7 mouse cellular contexts compared by ENCODE assay signal in the genomic region with DNA sequence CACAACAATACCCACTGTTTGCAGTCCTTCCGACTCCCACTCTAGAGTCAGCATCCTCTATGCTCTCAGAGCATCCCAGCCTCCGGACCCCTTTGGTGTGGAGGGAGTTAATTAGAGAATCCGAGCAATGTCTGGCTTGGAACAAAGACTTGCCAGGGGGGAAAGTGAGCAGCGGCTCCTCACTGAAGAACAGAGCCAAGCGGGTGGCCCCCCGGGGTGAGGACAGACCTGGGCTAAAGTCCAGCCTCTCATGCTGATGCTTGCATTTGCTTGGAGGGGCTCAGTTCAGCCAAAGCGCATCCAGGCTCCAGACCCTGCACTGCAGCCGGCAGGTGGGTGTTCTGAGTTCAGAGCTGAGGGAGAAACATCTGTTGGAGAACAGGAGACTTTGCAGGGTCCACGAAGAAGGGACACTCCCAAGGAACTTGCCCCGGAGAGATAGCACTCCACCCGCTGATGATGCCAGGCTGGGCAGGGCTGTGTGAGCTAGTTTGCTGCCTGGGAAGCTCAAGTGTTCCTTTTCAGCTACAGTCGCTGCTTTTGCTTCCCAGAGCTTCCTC.
DNase-seq lines count a peak whose midpoint lies in the region; ATAC-seq lines count a peak whose summit lies in the region.

No protein-coding gene starts in this region.

- H3K9ac ChIP-seq in lung, embryonic 16.5 days (ENCODE audit: low read length) = no peak overlapping the region

- H3K4me1 ChIP-seq in lung, embryonic 16.5 days (replicated peaks; ENCODE audit: control insufficient read depth, insufficient read depth, low read length) = no peaks in the 10 kb centered on the region
- H3K4me1 ChIP-seq in embryonic facial prominence, embryonic 10.5 days = peaks cover 14% of the 10 kb centered on the region
- H3K4me1 ChIP-seq in limb, embryonic 10.5 days = peaks cover 16% of the 10 kb centered on the region

- H3K9me3 ChIP-seq in lung, embryonic 16.5 days (ENCODE audit: control insufficient read depth, low read length) = no peaks in the 10 kb centered on the region
- no peaks in the 10 kb centered on the region for H3K9me3 ChIP-seq in embryonic facial prominence, embryonic 10.5 days
- H3K9me3 ChIP-seq in limb, embryonic 10.5 days (replicated peaks) = no peaks in the 10 kb centered on the region

- H3K27me3 ChIP-seq in lung, embryonic 16.5 days (ENCODE audit: control insufficient read depth, insufficient read depth, low read depth, low read length) = no peaks in the 10 kb centered on the region; the same call in 1 of the 2 replicates
- H3K27me3 ChIP-seq in embryonic facial prominence, embryonic 10.5 days (replicated peaks; ENCODE audit: low read depth, poor library complexity, severe bottlenecking) = peaks cover 24% of the 10 kb centered on the region
- H3K27me3 ChIP-seq in limb, embryonic 10.5 days (ENCODE audit: low read depth, poor library complexity, severe bottlenecking) = peaks cover 9% of the 10 kb centered on the region; the same call in 1 of the 2 replicates

- 2% methylated on average over 12 of the region's 12 CpGs for WGBS in lung, embryonic 16.5 days
- WGBS in embryonic facial prominence, embryonic 10.5 days = 1% methylated on average over 12 of the region's 12 CpGs
- WGBS in limb, embryonic 10.5 days = 2% methylated on average over 12 of the region's 12 CpGs

- ATAC-seq in lung, embryonic 16.5 days (ENCODE audit: low read depth) = no peak
- ATAC-seq in inflammation-experienced regulatory T-cells, adult 6 months = no peak

- no peak overlapping the region for H3K27ac ChIP-seq in lung, embryonic 16.5 days (ENCODE audit: low read length)
- peak overlapping the region; percentile 15; the same call in 1 of the 2 replicates for H3K27ac ChIP-seq in embryonic facial prominence, embryonic 10.5 days (replicated peaks)
- 0 out of 2 replicates have a peak overlapping the region, but pooled peaks have one; percentile 42 for H3K27ac ChIP-seq in limb, embryonic 10.5 days

- H3K4me2 ChIP-seq in lung, embryonic 16.5 days (ENCODE audit: low read depth, low read length) = peak overlapping the region; percentile 12; the same call in 1 of the 2 replicates

- H3K4me3 ChIP-seq in lung, embryonic 16.5 days (ENCODE audit: low read length) = no peak overlapping the region
- peak overlapping the region; percentile 51 for H3K4me3 ChIP-seq in embryonic facial prominence, embryonic 10.5 days
- H3K4me3 ChIP-seq in limb, embryonic 10.5 days = peak overlapping the region; percentile 42

- no peak for DNase-seq in lung, adult 18-20 months
- peak; percentile 33 for DNase-seq in embryonic facial prominence, embryonic 10.5 days (ENCODE audit: low spot score)
- peak; percentile 55 for DNase-seq in limb, embryonic 10.5 days (ENCODE audit: low spot score)
- no peak for DNase-seq in testis, postnatal 14 days (ENCODE audit: low spot score)
- no peak for DNase-seq in thymus, postnatal 36 days

- H3K36me3 ChIP-seq in lung, embryonic 16.5 days (ENCODE audit: control insufficient read depth, insufficient read depth, low read length) = no peaks in the 10 kb centered on the region
- H3K36me3 ChIP-seq in embryonic facial prominence, embryonic 10.5 days (replicated peaks) = no peaks in the 10 kb centered on the region
- H3K36me3 ChIP-seq in limb, embryonic 10.5 days = no peaks in the 10 kb centered on the region

Comparison
In these comparisons a context has a peak if more than half of its experiments do, and no peak if none do; other contexts are left out.
1. DNase-seq: peak in embryonic facial prominence, embryonic 10.5 days (single experiment) and limb, embryonic 10.5 days (single experiment); none in lung, adult 18-20 months (0 of 2), testis, postnatal 14 days (single experiment) and thymus, postnatal 36 days (0 of 2).